Mouse (Mus musculus): ENCODE data around the gene Trdmt1.
"Not testable (repeated sequence)": the region's sequence is repeated elsewhere in the genome, so short reads cannot be mapped to it uniquely, and the experiment has no call there.

Trdmt1 gene

DNA sequence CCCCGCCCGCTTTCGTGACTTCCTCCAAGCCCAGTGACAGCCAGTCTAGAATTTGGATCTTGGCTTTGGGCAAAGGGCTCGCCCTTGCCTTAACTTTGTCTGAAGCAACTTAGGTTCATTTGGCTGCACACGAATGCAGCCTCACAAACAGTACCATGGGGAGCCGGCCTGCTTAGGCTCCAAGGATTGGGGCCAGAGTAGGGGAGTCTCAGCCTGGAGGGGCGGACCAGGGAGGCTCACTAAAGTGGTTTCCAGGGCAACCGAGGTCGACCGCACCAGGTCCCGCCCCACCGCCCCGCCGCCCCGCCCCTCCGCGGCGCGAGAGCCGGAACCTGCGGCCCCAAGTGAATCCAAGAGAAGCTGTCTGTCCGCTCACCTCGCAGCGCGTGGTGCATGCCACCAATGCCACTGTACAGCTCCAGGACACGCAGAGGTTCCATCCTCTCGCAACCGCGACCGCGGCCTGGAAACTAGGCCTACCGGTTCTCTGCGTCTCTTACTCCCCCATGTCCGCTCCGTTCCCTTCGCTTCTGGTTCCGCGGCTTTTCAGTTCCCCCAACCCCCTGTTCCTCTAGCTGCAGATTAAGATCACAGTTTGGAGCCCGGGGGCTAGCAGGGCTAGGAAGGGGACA is at the start of gene Trdmt1:
Gene Trdmt1, minus strand, starts transcription at position 476 of the 632 bp plus-strand sequence.
- DNase-seq (ENCODE audit: extremely low spot score, low spot score), result peak; percentile 91

DNA sequence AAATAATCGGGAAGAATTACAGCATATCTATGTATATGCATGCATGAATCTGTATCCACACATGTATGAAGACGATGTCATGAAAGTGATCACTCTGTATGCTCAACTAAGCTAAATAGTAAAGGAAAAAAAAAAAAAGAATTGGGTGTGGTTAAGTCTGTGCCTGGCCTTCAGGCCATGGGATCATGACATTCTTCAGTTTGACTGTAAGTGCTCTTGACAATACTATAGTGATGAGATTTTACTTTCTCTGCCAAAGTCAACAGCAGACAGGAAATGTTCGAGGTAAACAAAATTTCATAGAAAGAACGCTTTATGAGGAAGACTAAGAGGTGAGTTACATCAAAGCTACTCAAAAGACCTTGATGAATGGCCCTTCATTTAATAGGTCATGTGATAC is 48.9 kb upstream of the Trdmt1 start:
- no peak for DNase-seq (ENCODE audit: extremely low spot score, low spot score)

DNA sequence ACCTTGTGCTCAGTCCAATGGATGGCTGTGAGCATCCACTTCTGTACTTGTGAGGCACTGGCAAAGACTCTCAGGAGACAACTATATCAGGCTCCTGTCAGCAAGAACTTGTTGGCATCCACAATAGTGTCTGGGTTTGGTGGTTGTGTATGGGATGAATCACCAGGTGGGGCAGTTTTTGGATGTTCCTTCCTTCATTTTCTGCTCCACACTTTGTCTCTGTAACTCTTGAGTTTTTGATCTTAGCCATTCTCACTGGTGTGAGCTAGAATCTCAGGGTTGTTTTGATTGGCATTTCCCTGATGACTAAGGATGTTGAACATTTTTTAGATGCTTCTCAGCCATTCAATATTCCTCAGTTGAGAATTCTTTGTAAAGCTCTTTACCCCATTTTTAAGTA is 39.3 kb upstream of the Trdmt1 start:
- DNase-seq (ENCODE audit: extremely low spot score, low spot score), result not testable (repeated sequence)

DNA sequence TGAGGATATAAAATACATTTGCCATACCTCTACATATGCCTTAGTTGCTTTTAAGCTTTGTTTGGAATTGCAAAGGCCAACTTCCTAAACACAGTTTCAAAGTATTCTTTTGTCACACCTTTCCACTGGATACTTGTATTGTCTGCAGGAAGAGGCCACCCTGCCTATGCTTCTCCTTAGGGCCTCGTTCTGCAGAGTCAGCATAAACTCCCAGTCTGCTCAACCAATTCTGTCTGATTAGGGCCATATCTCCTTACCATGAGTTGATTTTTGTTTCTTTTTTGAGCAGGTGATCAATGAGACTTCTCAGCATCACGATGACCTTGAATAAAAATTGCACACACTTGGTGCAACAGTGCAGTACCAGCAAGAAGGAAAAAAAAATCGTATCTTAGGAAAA is 37.7 kb upstream of the Trdmt1 start:
- no peak for DNase-seq (ENCODE audit: extremely low spot score, low spot score)

DNA sequence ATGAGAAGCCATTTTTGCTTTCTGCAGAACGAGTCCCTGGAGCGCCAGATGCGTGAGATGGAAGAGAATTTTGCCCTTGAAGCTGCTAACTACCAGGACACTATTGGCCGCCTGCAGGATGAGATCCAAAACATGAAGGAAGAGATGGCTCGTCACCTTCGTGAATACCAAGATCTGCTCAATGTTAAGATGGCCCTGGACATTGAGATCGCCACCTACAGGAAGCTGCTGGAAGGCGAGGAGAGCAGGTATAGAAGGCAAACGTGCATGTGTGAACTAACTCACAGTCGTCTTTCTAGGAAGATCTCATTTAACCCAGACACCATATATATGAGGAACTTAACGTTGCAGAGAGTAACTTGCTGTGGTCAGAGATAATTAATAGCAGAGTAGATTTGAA is 35.5 kb upstream of the Trdmt1 start:
- no peak for DNase-seq (ENCODE audit: extremely low spot score, low spot score)

DNA sequence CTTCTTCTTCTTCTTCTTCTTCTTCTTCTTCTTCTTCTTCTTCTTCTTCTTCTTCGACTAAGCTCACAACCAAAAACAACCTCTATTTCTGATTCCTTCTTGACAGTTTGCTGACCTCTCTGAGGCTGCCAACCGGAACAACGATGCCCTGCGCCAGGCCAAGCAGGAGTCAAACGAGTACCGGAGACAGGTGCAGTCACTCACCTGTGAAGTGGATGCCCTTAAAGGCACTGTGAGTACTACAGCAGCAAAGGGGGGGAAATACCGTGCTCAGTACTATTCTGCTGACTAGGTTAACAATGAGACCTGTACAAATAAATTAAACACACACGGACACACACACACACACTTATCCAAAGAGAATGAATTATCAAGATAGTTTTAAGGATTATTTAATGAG is 34.8 kb upstream of the Trdmt1 start:
- DNase-seq (ENCODE audit: extremely low spot score, low spot score), result no peak

DNA sequence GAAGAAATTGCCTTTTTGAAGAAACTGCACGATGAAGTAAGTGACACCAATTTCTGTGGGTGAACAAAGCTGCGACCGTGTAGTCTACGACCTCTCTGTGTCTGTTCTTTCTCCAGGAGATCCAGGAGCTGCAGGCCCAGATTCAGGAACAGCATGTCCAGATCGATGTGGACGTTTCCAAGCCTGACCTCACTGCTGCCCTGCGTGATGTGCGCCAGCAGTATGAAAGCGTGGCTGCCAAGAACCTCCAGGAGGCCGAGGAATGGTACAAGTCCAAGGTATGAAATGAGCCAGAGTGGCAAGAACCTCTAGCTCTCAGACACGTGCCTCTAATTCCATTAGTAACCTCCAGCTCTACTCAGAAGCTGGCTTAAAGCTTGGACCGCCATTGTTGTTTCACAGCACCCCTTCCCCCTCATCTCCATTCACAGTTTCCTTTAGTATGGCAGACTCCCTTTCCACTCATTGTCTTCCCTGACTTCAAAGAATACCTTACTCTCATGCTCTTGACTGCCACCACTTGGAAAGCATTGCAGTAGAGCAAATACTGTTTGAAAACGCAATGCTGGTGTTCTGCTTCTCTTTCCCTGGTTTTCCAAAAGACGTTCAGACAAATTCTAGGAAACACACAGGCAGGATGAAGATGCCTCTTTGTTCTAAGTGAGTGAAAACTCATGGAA is 34.1 kb upstream of the Trdmt1 start:
- no peak for DNase-seq (ENCODE audit: extremely low spot score, low spot score)

DNA sequence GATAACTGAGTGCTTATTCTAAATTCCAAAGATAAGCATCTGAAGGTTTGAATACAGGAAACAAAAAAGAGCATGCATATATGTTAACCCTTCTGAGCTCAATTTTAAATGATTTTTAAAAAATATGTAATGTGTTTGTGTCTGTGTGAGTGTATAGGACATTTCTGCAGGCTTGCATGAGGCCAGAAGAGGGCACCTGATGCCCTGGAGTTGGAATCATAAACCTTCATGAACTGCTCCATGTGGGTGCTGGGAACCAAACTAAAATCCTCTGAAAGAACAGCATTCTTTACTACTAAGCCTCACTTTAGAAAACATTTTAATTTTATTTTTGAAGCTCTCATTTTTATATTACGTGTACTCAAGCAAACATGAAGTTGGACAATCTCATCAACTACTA is 32.9 kb upstream of the Trdmt1 start:
- DNase-seq (ENCODE audit: extremely low spot score, low spot score), result no peak

DNA sequence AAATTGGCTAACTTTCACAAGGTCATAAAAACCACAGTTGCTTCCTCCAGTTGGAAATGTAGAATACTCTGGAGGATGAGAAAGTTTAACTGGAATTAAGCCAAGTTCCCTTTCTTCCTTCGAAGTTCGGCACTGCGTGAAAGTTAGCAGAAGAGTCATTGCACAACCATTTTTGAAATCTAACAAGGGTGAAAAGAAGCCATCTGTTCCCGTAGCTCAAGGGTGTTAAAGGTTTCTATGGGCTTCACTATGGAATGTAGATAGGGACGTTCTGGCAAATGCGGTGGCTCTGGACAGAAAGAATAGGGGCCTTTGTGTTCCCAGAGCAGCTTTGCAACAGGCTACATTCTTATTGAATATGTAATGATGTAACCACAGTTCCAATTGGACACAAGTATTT is 31.5 kb upstream of the Trdmt1 start:
- DNase-seq (ENCODE audit: extremely low spot score, low spot score), result peak; percentile 37

DNA sequence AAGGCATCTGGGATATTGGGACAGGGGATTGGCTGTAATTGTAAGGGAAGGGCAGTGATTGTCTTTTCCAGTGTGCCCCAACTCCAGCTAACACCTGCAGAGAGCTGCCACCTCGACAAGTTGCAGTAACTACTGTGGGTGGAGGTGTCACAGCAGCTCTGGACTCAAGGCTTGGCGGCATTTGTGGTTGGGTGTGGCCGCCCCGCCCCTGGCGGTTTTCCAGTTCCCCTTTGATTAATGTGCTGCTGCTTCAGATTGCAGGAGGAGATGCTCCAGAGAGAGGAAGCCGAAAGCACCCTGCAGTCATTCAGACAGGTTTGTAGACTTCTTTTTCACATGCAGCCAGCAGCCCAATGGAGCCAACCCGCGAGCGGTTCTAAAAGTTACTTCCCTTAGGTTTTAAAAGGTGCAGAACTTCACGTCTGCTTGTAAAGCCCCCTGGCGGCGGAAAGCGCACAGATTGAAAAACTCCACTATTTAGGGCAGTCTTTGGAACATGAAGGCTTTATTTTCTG is 30.9 kb upstream of the Trdmt1 start:
- peak; percentile 82 for DNase-seq (ENCODE audit: extremely low spot score, low spot score)

DNA sequence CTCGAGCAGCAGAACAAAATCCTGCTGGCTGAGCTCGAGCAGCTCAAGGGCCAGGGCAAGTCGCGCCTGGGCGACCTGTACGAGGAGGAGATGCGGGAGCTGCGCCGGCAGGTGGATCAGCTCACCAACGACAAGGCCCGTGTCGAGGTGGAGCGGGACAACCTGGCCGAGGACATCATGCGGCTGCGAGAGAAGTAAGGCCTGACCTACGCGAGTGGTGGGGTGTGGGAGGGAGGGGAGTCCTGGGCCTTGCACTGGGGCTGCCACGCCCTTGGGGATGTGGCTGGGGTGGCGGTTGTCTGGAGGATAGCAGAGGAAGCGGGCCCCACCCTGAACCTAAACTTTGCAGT is 30.3 kb upstream of the Trdmt1 start:
- DNase-seq (ENCODE audit: extremely low spot score, low spot score), result no peak

DNA sequence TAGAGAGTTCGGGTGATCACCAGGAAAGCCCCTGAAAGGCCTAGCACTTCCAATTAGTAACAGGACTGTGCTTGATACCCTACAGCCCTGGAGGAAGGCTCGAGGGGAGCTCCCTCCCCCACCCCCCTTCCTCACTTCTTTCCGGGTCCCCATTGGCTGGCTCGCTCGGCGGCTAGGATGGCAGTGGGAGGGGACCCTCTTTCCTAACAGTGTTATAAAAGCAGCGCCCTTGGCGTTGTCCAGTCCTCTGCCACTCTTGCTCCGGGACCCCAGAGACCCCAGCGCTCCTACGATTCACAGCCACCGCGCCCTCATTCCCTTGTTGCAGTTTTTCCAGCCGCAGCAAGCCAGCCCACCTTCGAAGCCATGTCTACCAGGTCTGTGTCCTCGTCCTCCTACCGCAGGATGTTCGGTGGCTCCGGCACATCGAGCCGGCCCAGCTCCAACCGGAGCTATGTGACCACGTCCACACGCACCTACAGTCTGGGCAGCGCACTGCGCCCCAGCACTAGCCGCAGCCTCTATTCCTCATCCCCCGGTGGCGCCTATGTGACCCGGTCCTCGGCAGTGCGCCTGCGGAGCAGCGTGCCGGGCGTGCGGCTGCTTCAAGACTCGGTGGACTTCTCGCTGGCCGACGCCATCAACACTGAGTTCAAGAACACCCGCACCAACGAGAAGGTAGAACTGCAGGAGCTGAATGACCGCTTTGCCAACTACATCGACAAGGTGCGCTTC is 29.8 kb upstream of the Trdmt1 start:
- peak; percentile 96 for DNase-seq (ENCODE audit: extremely low spot score, low spot score)

DNA sequence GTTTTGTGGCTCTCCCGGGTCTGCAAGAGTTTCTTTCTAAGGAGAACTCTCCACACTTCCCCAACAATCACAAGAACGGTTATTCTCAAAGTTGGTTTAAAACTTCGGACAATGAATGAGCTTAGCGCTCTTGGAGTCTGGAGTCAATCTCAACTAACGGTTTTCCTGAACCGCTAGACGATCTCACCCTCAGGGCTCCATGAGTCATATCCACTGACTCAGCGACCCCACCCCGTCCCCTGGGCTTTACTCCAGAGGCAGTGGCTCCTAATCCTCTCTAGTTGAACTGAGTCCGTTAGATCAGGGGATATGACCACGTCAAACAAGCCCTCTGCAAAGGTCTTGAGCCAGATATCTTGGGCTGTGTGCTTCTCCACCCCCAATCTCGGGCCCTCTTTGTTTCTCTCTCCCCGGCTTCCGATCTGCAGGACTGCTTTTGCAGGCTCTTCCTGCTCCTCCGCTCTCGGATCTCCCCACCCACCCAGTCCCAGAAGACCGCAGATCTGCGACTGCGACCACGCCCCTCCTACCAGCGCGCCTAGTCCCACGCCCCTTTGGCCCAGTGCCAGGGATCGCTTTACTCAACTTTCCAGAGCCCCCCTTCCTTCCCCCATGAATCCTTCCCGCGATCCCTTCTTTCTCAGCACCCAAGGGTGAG is 29.1 kb upstream of the Trdmt1 start, which contains the start of gene Vim:
Gene Vim, plus strand, starts transcription at position 520 of the 658 bp plus-strand sequence.
- no peak for DNase-seq (ENCODE audit: extremely low spot score, low spot score)

DNA sequence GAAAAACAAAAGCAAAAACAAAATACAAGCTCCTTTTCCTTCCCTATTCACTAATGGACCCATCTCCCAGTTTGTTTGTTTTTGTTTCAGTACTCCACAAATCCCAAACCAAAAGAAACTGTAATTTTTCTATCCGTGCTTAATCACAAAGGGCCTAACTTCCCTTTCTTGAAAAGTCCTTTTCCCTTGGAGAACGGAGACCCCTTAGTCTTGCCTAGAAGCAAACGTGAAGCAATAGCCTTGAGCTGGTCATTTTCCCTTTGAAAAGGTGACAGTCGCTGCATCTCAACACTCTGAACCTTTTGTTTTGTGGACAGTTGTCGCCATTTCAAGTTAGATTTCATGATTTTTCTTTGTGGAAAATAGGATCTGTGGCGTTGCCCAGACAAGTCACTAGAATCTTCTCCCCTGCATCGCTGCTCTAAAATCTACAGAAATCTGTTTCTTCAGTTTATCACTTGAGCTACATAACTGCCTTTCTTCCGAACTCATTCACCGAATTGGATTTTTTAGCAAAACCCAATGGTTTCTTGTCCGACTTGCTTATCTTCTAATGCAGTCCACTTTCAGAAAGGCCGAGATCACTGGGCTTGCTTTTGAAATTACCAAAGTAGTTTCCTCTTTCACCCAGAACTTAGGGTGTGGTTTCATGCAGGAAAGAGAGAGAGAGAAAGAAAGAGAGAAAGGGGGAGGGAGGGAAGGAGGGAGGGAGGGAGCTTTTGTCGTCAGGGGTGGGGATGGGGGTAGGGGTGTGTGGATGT is 28.4 kb upstream of the Trdmt1 start:
- no peak for DNase-seq (ENCODE audit: extremely low spot score, low spot score)

DNA sequence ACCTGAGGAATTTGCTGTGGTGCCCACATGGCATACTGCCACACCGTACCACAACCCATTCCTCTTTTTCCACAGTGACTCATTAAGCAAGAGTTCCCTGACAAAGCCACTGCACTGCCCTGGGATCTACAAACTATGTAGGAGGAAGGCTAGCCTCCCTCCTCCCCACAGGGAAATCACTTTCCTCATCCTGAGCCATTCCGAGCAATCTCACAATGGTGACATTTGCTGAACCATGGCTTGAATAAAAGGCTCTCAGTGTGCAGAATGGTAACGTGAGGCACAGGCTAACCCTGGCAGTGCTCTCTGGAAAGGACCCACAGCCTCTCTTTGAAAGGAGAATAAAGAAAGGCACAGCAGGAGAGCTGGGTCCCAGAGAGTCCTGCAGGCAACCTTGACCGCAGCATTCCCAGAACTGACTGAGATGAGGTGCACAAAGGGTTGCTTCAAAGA is 27.7 kb upstream of the Trdmt1 start:
- DNase-seq (ENCODE audit: extremely low spot score, low spot score), result peak; percentile 36

DNA sequence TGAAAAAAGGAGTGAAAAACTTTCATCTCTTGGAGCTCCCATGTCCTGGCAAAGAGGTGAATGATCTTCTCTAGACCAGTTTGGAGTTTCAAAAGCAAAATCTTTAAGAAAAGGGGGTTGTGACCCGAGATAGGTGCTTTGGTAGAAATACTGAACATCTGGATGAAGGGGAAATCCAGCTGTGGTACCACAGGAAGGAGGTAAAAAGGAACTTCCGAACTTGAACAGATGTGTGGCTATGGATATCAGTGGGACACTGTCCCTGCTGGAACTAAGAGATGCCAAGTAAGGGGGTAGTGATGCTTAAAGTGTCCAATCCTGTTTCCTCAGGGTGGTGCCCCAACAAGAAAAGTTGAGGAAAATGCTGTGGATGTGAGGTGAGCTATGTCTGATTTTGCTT is 25.7 kb upstream of the Trdmt1 start:
- no peak for DNase-seq (ENCODE audit: extremely low spot score, low spot score)

DNA sequence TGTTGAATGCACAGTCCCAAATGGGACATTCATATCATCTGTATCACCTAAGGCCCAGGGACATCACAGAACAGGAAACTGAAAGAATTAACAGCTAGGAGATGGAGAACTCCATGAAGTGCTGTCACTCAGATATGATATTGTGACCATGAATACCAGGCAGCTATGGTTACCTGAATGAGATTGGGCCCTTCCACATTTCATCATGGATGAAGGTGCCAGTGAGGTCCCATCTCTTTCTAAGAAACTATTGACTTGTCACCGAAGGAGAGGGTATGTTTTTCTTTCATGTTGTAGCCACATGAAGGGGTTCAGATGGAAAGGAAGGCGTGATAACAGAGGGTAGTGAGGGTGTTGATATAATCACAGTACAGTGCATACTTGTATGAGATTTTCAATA is 15.9 kb upstream of the Trdmt1 start:
- DNase-seq (ENCODE audit: extremely low spot score, low spot score), result no peak

DNA sequence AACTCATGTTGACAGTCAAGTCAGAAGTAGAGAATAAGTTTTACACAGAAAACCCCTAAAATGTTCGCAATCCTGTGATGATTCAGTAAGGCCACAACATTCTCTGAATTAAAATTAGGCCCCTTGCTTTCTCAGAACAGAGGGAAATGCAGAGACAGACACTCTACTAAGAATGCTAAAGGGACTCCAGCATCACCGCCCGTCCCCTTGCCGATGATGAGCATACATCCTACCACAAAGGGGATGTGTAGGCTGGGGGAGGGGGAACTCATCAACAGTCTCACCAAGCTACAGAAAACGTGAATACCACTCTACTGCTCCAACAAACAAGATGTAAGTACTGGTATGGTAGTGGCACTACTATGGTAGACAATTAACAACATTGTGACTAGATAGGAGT is 15.3 kb upstream of the Trdmt1 start:
- no peak for DNase-seq (ENCODE audit: extremely low spot score, low spot score)

DNA sequence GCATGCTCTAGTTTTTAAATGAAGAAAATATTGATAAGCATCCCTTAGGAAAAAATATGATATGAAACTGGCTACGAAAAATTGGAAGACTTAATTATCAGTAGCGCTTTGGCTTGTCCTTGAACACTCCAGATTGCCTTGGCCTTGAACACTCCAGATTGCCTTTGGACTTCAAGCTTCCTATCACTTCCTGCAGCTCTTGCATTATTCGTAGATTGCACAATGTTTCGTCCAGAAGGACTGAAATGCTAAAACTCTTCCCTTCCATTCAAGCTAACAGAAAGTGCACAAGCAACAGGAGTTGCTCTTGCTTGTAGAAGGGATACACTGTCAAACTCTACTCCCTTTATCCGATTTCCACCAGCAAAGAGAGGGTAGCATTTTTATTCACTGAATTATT is 14.8 kb upstream of the Trdmt1 start:
- DNase-seq (ENCODE audit: extremely low spot score, low spot score), result no peak

DNA sequence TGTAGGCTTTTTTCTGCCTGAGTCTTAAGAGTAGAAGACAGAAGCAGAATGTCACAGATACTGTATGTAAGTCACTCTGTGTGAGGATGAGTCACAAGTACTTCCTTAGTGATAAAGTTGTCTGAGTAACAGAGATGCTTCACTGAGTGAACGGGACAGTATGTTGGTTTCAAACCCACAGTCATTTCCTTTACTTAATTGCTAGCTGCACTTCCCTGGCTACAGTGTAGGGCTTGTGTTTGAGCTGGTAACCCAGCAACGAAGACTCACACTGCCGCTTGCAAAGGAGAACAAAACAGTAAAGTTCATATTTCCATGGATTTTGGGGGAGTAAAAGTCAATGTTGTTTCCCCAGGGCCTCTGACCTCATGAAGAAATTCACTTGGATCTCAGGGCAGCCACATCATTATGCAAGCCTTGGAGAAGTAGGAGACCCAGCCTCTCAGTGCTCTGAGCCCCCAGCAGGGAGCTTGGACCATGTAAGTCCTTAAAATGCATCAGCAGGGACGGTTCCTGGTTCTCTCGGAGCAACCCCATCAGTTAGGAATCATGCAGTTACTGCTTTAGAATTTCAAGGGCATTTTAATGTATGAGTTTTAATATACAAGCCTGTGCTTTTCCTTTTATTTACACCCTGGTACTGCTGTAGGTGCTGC is 14.3 kb upstream of the Trdmt1 start:
- DNase-seq (ENCODE audit: extremely low spot score, low spot score), result no peak
